Mouse (Mus musculus) gastrocnemius, postnatal 36 days (tissue): ENCODE data around the gene Gm9844. TPM values are rescaled to one million over a fixed set of nuclear protein-coding genes. Genes with fewer than 3 reads are reported as not detected.
A peak's percentile ranks its signal among the peaks of the same experiment; 100 is the strongest.

Experiments
- DNase-seq, 2 experiments: peaks; one replicate each; pipeline ENCODE4 v3.0.0; 2022
- intact Hi-C: fragments of 180-260 bp; cut with DNase I; formaldehyde crosslinking; loops from one replicate; pipeline ENCODE4 v1.15.1; 2025
- total RNA-seq, 2 experiments: library from RNA; stranded (reverse); gene quantifications; 2 replicates each; pipeline ENCODE4 v1.2.3; 2021

Gm9844 gene
- total RNA-seq, 2 experiments from 2014 or later: not detected

GRCm38 (mm10) chr7:24896269-24896668 is 34.3 kb downstream of the Gm9844 start:
- intact Hi-C loops: no loop called here
- DNase-seq: no peak

- no peak for DNase-seq
- intact Hi-C loops: no loop called here
These were observed 35.2 kb downstream of the Gm9844 start, which contains the start of gene Cd79a for GRCm38 (mm10) chr7:24897224-24897623. Gene Cd79a, plus strand, starts transcription at chr7:24897381.

GRCm38 (mm10) chr7:24897959-24898358 is 35.9 kb downstream of the Gm9844 start:
- no peak for DNase-seq

GRCm38 (mm10) chr7:24901114-24901513 is 39.1 kb downstream of the Gm9844 start:
- no peak for DNase-seq
- intact Hi-C loops: loop anchor here (10.0 kb wide), 1 partner anchor 174 kb away; the partner anchor contains the start of genes Grik5 and Zfp574

More at GRCm38 (mm10) chr7:24897959-24898358, 35.9 kb downstream of the Gm9844 start:
- intact Hi-C loops: no loop called here

- intact Hi-C loops: loop anchor here (10.0 kb wide), 1 partner anchor 173 kb away; the partner anchor contains the start of genes Grik5 and Zfp574
- DNase-seq: no peak
These were observed 39.8 kb downstream of the Gm9844 start for GRCm38 (mm10) chr7:24901842-24902241.

- intact Hi-C loops: loop anchor here (10.0 kb wide), 1 partner anchor 173 kb away; the partner anchor contains the start of genes Grik5 and Zfp574
These were observed 40.2 kb downstream of the Gm9844 start for GRCm38 (mm10) chr7:24902264-24902629.

GRCm38 (mm10) chr7:24902630-24903443 is 40.8 kb downstream of the Gm9844 start, which contains the start of gene Arhgef1:
Gene Arhgef1, plus strand, starts transcription at chr7:24902912.
- intact Hi-C loops: loop anchor here (10.0 kb wide), 1 partner anchor 172 kb away; the partner anchor contains the start of genes Grik5 and Zfp574
- DNase-seq: peak; percentile 53 to 58

More at GRCm38 (mm10) chr7:24902264-24902629, 40.2 kb downstream of the Gm9844 start:
- DNase-seq: no peak

GRCm38 (mm10) chr7:24903444-24903825 is 41.4 kb downstream of the Gm9844 start:
- intact Hi-C loops: loop anchor here (10.0 kb wide), 1 partner anchor 171 kb away; the partner anchor contains the start of genes Grik5 and Zfp574
- DNase-seq: no peak

- intact Hi-C loops: loop anchor here (2.0 to 10.0 kb wide), 2 partner anchors 13 to 171 kb away; partner anchors contain the start of genes Grik5 and Zfp574
- peak; percentile 90 to 96 for DNase-seq
These were observed 42.1 kb downstream of the Gm9844 start for GRCm38 (mm10) chr7:24904070-24904483.

- intact Hi-C loops: loop anchor here (2.0 to 10.0 kb wide), 2 partner anchors 14 to 170 kb away; partner anchors contain the start of genes Grik5 and Zfp574
These were observed 42.9 kb downstream of the Gm9844 start for GRCm38 (mm10) chr7:24904936-24905335.

DNA sequence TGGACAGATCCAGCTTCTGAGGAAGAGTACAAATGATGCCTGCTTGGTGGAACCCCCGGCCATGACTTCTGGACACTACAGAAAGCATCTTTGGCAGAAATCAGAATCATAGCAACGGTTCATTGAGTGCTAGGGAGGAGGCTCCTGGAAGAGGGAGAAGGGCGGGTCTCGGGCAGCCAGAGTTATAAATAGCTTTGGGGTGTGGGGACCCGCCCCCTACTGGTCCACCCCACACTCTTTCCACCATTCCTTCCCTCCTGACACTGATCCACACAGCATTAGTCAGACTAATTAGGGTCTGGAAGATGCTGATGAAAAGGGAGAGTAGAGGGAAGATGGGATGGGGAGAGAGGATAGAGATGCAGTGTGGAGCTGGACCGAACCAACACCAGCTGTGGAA is 44.5 kb downstream of the Gm9844 start:
- DNase-seq: no peak
- intact Hi-C loops: loop anchor here (10.0 kb wide), 1 partner anchor 168 kb away; the partner anchor contains the start of genes Grik5 and Zfp574

More at GRCm38 (mm10) chr7:24904936-24905335, 42.9 kb downstream of the Gm9844 start:
- no peak for DNase-seq

DNA sequence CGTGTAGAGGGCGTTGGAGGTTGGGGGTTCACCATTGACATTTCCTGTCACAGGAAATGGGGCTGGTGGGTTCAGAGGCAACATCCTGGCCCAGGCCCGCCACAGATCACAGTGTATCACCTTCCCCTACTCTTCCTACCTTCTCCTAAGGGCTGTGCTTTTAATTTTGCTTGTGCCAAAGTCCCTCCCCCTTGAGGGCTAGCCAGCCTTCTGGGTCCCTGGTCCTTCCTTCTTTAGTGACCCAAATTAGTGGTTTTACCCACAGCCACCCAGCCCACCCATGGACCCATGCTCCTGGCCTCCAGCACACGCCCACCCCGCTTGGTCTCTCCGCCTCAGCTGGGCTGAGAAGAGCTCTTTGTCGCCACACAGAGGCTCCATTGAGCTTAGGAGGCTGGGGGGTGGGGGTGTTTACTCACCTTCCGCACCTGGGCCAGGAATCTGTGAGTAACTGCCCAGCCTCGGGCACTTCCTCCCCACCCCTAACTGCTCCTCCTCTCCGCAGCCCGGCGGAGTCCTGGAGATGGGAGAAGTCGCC is 45.3 kb downstream of the Gm9844 start:
- intact Hi-C loops: loop anchor here (10.0 kb wide), 1 partner anchor 168 kb away; the partner anchor contains the start of genes Grik5 and Zfp574
- DNase-seq: no peak

Other genes with a start within 250 kb of the Gm9844 start
- not detected for gene Lypd3, start 225.7 kb upstream of the Gm9844 start, total RNA-seq
- gene Tex101, start 185.5 kb upstream of the Gm9844 start, total RNA-seq: not detected
- gene BC049730, start 153.0 kb upstream of the Gm9844 start, total RNA-seq: not detected
- gene Gm4763, start 135.3 kb upstream of the Gm9844 start, total RNA-seq: not detected
- gene Cd177, start 101.9 kb upstream of the Gm9844 start, total RNA-seq: not detected
- not detected for gene Ceacam10, start 85.0 kb upstream of the Gm9844 start, total RNA-seq
- not detected for gene Lypd4, start 7.7 kb downstream of the Gm9844 start, total RNA-seq
- gene Dmrtc2, start 7.8 kb downstream of the Gm9844 start, total RNA-seq: not detected
- 100 to 1,000 TPM; 283 to 298 TPM for gene Rps19, start 22.2 kb downstream of the Gm9844 start, total RNA-seq
- under 1 TPM in 1 of 2 experiments, not detected in 1; 0.23 TPM for gene Cd79a, start 35.2 kb downstream of the Gm9844 start, total RNA-seq
- 10 to 100 TPM; 28.6 to 31.6 TPM for gene Arhgef1, start 40.7 kb downstream of the Gm9844 start, total RNA-seq
- gene Gm4881, start 82.3 kb downstream of the Gm9844 start, total RNA-seq: not detected
- gene Rabac1, start 110.5 kb downstream of the Gm9844 start, total RNA-seq: 100 to 1,000 TPM; 188 to 189 TPM
- gene Atp1a3, start 143.7 kb downstream of the Gm9844 start, total RNA-seq: under 1 TPM; 0.08 to 0.15 TPM
- gene Grik5, start 210.1 kb downstream of the Gm9844 start, total RNA-seq: 1 to 10 TPM; 2.6 to 3.2 TPM
- 1 to 10 TPM; 6.0 to 8.0 TPM for gene Zfp574, start 210.4 kb downstream of the Gm9844 start, total RNA-seq